Mouse (Mus musculus) liver, adult 2 months (tissue): Measurements from ENCODE around the gene Irgq.

ENCODE experiments used
- CTCF ChIP-seq: fragments of 200-500 bp; IDR thresholded peaks from 2 replicates; pipeline ENCODE4 v1.5.1; 2011; ENCODE audit warnings: low read depth, low read length, control low read depth
- POLR2A ChIP-seq: fragments of 200-500 bp; IDR thresholded peaks from 2 replicates; pipeline ENCODE4 v1.6.1; 2011; ENCODE audit warnings: low read length, control low read depth; ENCODE audit not compliant: insufficient read depth; ENCODE audit errors: extremely low read depth

- no peak for TF ChIP-seq CTCF
- TF ChIP-seq POLR2A, result no peak
Measured at GRCm38 (mm10) chr7:24517077-24517476, 13.4 kb upstream of the Irgq start.
